Mouse (Mus musculus): ENCODE measurements around the gene Fcer1g.

Fcer1g gene

GRCm38 (mm10) chr1:171213801-171214496, 20.2 kb downstream of the Fcer1g start, which contains the start of gene Nr1i3:
Nr1i3 (plus strand) TSS chr1:171213970.
- DNase-seq: no peak

GRCm38 (mm10) chr1:171212854-171213253, 21.3 kb downstream of the Fcer1g start:
- no peak for DNase-seq

- DNase-seq: no peak
These were observed 24.8 kb downstream of the Fcer1g start for GRCm38 (mm10) chr1:171209409-171209808.

GRCm38 (mm10) chr1:171205704-171206493, 28.3 kb downstream of the Fcer1g start:
- no peak for DNase-seq

GRCm38 (mm10) chr1:171204249-171204644, 29.9 kb downstream of the Fcer1g start:
- peak; percentile 27 for DNase-seq

- no peak for DNase-seq
These were observed 30.5 kb downstream of the Fcer1g start for GRCm38 (mm10) chr1:171203471-171204248.

GRCm38 (mm10) chr1:171200769-171201168, 33.4 kb downstream of the Fcer1g start:
- DNase-seq: no peak

GRCm38 (mm10) chr1:171199532-171199931, 34.6 kb downstream of the Fcer1g start:
- DNase-seq: no peak

- peak; percentile 46 for DNase-seq
These were observed 38.2 kb downstream of the Fcer1g start, which contains the start of gene Pcp4l1 for GRCm38 (mm10) chr1:171195887-171196397. Pcp4l1 (minus strand) TSS chr1:171196268.

GRCm38 (mm10) chr1:171195046-171195822, 38.9 kb downstream of the Fcer1g start:
- DNase-seq: no peak

GRCm38 (mm10) chr1:171193911-171194830, 40.0 kb downstream of the Fcer1g start:
- DNase-seq: no peak

- no peak for DNase-seq
These were observed 40.9 kb downstream of the Fcer1g start for GRCm38 (mm10) chr1:171193093-171193840.

GRCm38 (mm10) chr1:171192283-171192682, 41.9 kb downstream of the Fcer1g start:
- DNase-seq: no peak

- DNase-seq: no peak
These were observed 43.3 kb downstream of the Fcer1g start for GRCm38 (mm10) chr1:171190832-171191231.

- DNase-seq: no peak
These were observed 44.6 kb downstream of the Fcer1g start for GRCm38 (mm10) chr1:171189476-171190114.

GRCm38 (mm10) chr1:171189046-171189445, 45.1 kb downstream of the Fcer1g start:
- no peak for DNase-seq

- DNase-seq: no peak
These were observed 46.1 kb downstream of the Fcer1g start for GRCm38 (mm10) chr1:171187851-171188700.

- DNase-seq: no peak
These were observed 48.5 kb downstream of the Fcer1g start for GRCm38 (mm10) chr1:171185655-171186054.

- DNase-seq: peak; percentile 21
These were observed 49.9 kb downstream of the Fcer1g start for GRCm38 (mm10) chr1:171184314-171184713.

Data from kidney, adult 11 months (tissue).